Mouse (Mus musculus): Measurements from ENCODE around the gene Zfp948. TPM values are rescaled to one million over a fixed set of nuclear protein-coding genes. Genes with fewer than 3 reads are reported as not detected.
A peak's percentile ranks its signal among the peaks of the same experiment; 100 is the strongest.

The Zfp948 gene
- total and polyA plus RNA-seq, 3 experiments = 0.72 to 1.6 (median 0.74) TPM

- TF ChIP-seq ZMIZ1 (IDR thresholded peaks at IDR 0.05; ENCODE audit: low read depth, low read length) (no peak), RAD21 (IDR thresholded peaks at IDR 0.05; ENCODE audit: low read depth, low read length) (peak; percentile 55), CTCF (conservative IDR thresholded peaks at IDR 0.05 in 1 of 2, IDR thresholded peaks at IDR 0.05 in 1 of 2; ENCODE audit: low read depth in 2 of 2, low read length in 2 of 2) (peak; percentile 61 to 73; a peak in 3 of 4 replicates), USF1 (IDR thresholded peaks at IDR 0.05; ENCODE audit: low read depth, low read length) (no peak), SMC3 (IDR thresholded peaks at IDR 0.05; ENCODE audit: low read depth, low read length) (peak; percentile 59), ZNF384 (IDR thresholded peaks at IDR 0.05; ENCODE audit: low read depth, low read length) (peak; percentile 77)
- in situ Hi-C loops (cut with MboI; ENCODE audit: low pct_ligation_motif_present, low pct_unique_long_range_greater_than_20kb, low sequenced_read_pairs) = no loop called here
- H3K79me2 ChIP-seq (replicated peaks; ENCODE audit: control insufficient read depth, extremely low read depth, insufficient read depth, poor library complexity, severe bottlenecking) = no peaks in the 10 kb centered on the region
- no peak overlapping the region for H3K4me2 ChIP-seq (ENCODE audit: insufficient read depth, low read depth, poor library complexity, severe bottlenecking)
- peaks cover 0 to 36% of the 10 kb centered on the region in 2 experiments for H3K36me3 ChIP-seq (replicated peaks in 1 of 2; ENCODE audit: control insufficient read depth in 1 of 2, insufficient read depth in 1 of 2, low read length in 1 of 2)
- peaks cover 0 to 5% of the 10 kb centered on the region in 2 experiments; a peak in 1 of 4 replicates for H3K4me1 ChIP-seq (ENCODE audit: control insufficient read depth in 1 of 2, insufficient read depth in 2 of 2)
- no peak overlapping the region for H3K9ac ChIP-seq (ENCODE audit: insufficient read depth, low read depth)
- no peak overlapping the region for H3K4me3 ChIP-seq (replicated peaks in 1 of 3; ENCODE audit: low read depth in 2 of 3, low read length in 2 of 3, poor library complexity in 1 of 3)
- H3K27me3 ChIP-seq (replicated peaks) = no peaks in the 10 kb centered on the region
- H3K27ac ChIP-seq (ENCODE audit: insufficient read depth, low read depth) = no peak overlapping the region
- dilution Hi-C loops (cut with MboI; ENCODE audit: extremely low pct_ligation_motif_present, extremely low pct_unique_long_range_greater_than_20kb, low sequenced_read_pairs) = no loop called here
- no peaks in the 10 kb centered on the region for H3K9me3 ChIP-seq (replicated peaks; ENCODE audit: low read length)
- peak; percentile 69 for DNase-seq (ENCODE audit: extremely low read depth)
Observed at GRCm38 (mm10) chr17:21566220-21566619, 588 bp upstream of the Zfp948 start.

GRCm38 (mm10) chr17:21567696-21568095 is 888 bp downstream of the Zfp948 start:
- Histone ChIP-seq H3K9me3 (replicated peaks; ENCODE audit: low read length) (no peaks in the 10 kb centered on the region), H3K9ac (ENCODE audit: insufficient read depth, low read depth) (no peak overlapping the region), H3K36me3 (replicated peaks in 1 of 2; ENCODE audit: control insufficient read depth in 1 of 2, insufficient read depth in 1 of 2, low read length in 1 of 2) (peaks cover 0 to 29% of the 10 kb centered on the region in 2 experiments), H3K27ac (ENCODE audit: insufficient read depth, low read depth) (no peak overlapping the region), H3K79me2 (replicated peaks; ENCODE audit: control insufficient read depth, extremely low read depth, insufficient read depth, poor library complexity, severe bottlenecking) (no peaks in the 10 kb centered on the region), H3K4me2 (ENCODE audit: insufficient read depth, low read depth, poor library complexity, severe bottlenecking) (no peak overlapping the region), H3K4me1 (ENCODE audit: control insufficient read depth in 1 of 2, insufficient read depth in 2 of 2) (peaks cover 0 to 11% of the 10 kb centered on the region in 2 experiments; a peak in 2 of 4 replicates), H3K4me3 (replicated peaks in 1 of 3; ENCODE audit: low read depth in 2 of 3, low read length in 2 of 3, poor library complexity in 1 of 3) (no peak overlapping the region), H3K27me3 (replicated peaks) (no peaks in the 10 kb centered on the region)
- dilution Hi-C loops (cut with MboI; ENCODE audit: extremely low pct_ligation_motif_present, extremely low pct_unique_long_range_greater_than_20kb, low sequenced_read_pairs) = no loop called here
- DNase-seq (ENCODE audit: extremely low read depth) = no peak
- TF ChIP-seq NELFE (IDR thresholded peaks at IDR 0.05; ENCODE audit: low read depth, low read length) (no peak), RCOR1 (conservative IDR thresholded peaks at IDR 0.05; ENCODE audit: low read depth, low read length) (no peak), ZNF384 (IDR thresholded peaks at IDR 0.05; ENCODE audit: low read depth, low read length) (no peak), MYC (IDR thresholded peaks at IDR 0.05; ENCODE audit: low read depth, low read length) (no peak), ZC3H11A (IDR thresholded peaks at IDR 0.05; ENCODE audit: low read depth, low read length) (no peak)
- in situ Hi-C loops (cut with MboI; ENCODE audit: low pct_ligation_motif_present, low pct_unique_long_range_greater_than_20kb, low sequenced_read_pairs) = no loop called here

- peaks cover 10 to 26% of the 10 kb centered on the region in 2 experiments for H3K36me3 ChIP-seq (replicated peaks in 1 of 2; ENCODE audit: control insufficient read depth in 1 of 2, insufficient read depth in 1 of 2, low read length in 1 of 2)
- in situ Hi-C loops (cut with MboI; ENCODE audit: low pct_ligation_motif_present, low pct_unique_long_range_greater_than_20kb, low sequenced_read_pairs) (no loop called here), dilution Hi-C loops (cut with MboI; ENCODE audit: extremely low pct_ligation_motif_present, extremely low pct_unique_long_range_greater_than_20kb, low sequenced_read_pairs) (no loop called here)
- H3K4me3 ChIP-seq (replicated peaks in 1 of 3; ENCODE audit: low read depth in 2 of 3, low read length in 2 of 3, poor library complexity in 1 of 3) = no peak overlapping the region
- H3K9ac ChIP-seq (ENCODE audit: insufficient read depth, low read depth) = no peak overlapping the region
- H3K4me2 ChIP-seq (ENCODE audit: insufficient read depth, low read depth, poor library complexity, severe bottlenecking) = no peak overlapping the region
- TF ChIP-seq ELF1 (IDR thresholded peaks at IDR 0.05; ENCODE audit: low read depth, low read length) (no peak), SMC3 (IDR thresholded peaks at IDR 0.05; ENCODE audit: low read depth, low read length) (no peak), IRF4 (IDR thresholded peaks at IDR 0.05; ENCODE audit: low read depth, low read length) (no peak), TBP (conservative IDR thresholded peaks at IDR 0.05; ENCODE audit: low read depth, low read length) (no peak), ZKSCAN1 (IDR thresholded peaks at IDR 0.05; ENCODE audit: borderline replicate concordance, low read depth, low read length) (no peak), EP300 (IDR thresholded peaks at IDR 0.05; ENCODE audit: low read length) (no peak), NRF1 (IDR thresholded peaks at IDR 0.05; ENCODE audit: low read depth, low read length) (no peak), JUND (conservative IDR thresholded peaks at IDR 0.05; ENCODE audit: low read depth, low read length) (no peak), RAD21 (IDR thresholded peaks at IDR 0.05; ENCODE audit: low read depth, low read length) (no peak), MXI1 (IDR thresholded peaks at IDR 0.05; ENCODE audit: low read depth, low read length) (no peak), TCF12 (IDR thresholded peaks at IDR 0.05; ENCODE audit: low read depth, low read length) (no peak), CHD2 (IDR thresholded peaks at IDR 0.05; ENCODE audit: low read length) (no peak)
- no peaks in the 10 kb centered on the region for H3K27me3 ChIP-seq (replicated peaks)
- H3K27ac ChIP-seq (ENCODE audit: insufficient read depth, low read depth) = no peak overlapping the region
- H3K9me3 ChIP-seq (replicated peaks; ENCODE audit: low read length) = no peaks in the 10 kb centered on the region
- no peaks in the 10 kb centered on the region for H3K79me2 ChIP-seq (replicated peaks; ENCODE audit: control insufficient read depth, extremely low read depth, insufficient read depth, poor library complexity, severe bottlenecking)
- no peak for DNase-seq (ENCODE audit: extremely low read depth)
- peaks cover 0 to 5% of the 10 kb centered on the region in 2 experiments; a peak in 1 of 4 replicates for H3K4me1 ChIP-seq (ENCODE audit: control insufficient read depth in 1 of 2, insufficient read depth in 2 of 2)
Observed at GRCm38 (mm10) chr17:21579080-21579479, 12.3 kb downstream of the Zfp948 start.
